Mouse (Mus musculus): Measurements from ENCODE around the gene Gm614.

Gm614 gene

GRCm38 (mm10) chrX:101263892-101264291 lies at the start of gene Gm614:
Gene Gm614, minus strand, starts transcription at chrX:101263992.
- in situ Hi-C loops (cut with MboI, MseI): loop anchor here (25.0 kb wide), 1 partner anchor 502 kb away; the partner anchor contains the start of gene Dlg3

DNA sequence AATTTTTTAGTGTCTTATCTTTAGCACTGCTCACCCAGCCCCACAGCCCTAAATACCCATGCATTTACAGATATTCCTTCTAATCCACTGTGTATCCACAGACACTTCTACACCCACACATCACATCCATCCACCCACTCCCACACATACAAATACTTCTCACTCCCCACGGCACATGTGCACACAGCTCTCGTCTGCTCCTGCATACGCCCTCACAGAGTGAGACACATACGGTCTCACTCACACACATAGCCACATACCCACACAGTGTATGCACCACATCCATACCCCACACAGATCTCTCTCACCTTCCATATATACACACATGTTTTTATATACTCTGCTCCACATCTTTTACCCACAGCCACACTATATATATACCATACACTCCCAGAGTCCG lies 45.5 kb upstream of the Gm614 start:
- in situ Hi-C loops (cut with MboI, MseI): no loop called here

GRCm38 (mm10) chrX:101304646-101305045 lies 40.9 kb upstream of the Gm614 start:
- in situ Hi-C loops (cut with MboI, MseI): no loop called here

DNA sequence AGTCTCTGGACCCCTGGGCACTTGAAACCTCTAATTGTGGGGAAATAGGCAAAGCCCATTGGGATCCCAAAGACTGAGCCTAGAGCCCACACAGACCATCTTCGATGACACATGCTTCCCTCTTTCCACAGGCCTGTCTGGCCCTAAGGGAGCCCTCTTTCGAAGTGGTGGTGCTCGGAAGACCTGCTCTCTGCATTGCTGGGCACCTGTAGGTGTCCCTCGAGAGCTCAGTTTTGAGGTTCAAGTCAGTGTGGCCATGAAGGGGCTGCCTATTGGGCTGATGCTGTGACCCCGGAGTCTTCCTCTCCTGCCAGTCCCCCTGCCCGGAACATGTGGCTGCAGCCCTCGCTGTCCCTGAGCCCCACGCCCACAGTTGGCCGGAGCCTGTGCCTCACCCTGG lies 37.9 kb upstream of the Gm614 start:
- in situ Hi-C loops (cut with MboI, MseI): no loop called here

GRCm38 (mm10) chrX:101300427-101301030 lies 36.7 kb upstream of the Gm614 start:
- in situ Hi-C loops (cut with MboI, MseI): no loop called here

- in situ Hi-C loops (cut with MboI, MseI): no loop called here
These were observed 36.0 kb upstream of the Gm614 start for GRCm38 (mm10) chrX:101299473-101300426.

- in situ Hi-C loops (cut with MboI, MseI): no loop called here
These were observed 35.3 kb upstream of the Gm614 start, which contains the start of gene Nlgn3 for GRCm38 (mm10) chrX:101299055-101299454. Gene Nlgn3, plus strand, starts transcription at chrX:101299168.

- in situ Hi-C loops (cut with MboI, MseI): no loop called here
These were observed 26.3 kb upstream of the Gm614 start for GRCm38 (mm10) chrX:101290111-101290510.

DNA sequence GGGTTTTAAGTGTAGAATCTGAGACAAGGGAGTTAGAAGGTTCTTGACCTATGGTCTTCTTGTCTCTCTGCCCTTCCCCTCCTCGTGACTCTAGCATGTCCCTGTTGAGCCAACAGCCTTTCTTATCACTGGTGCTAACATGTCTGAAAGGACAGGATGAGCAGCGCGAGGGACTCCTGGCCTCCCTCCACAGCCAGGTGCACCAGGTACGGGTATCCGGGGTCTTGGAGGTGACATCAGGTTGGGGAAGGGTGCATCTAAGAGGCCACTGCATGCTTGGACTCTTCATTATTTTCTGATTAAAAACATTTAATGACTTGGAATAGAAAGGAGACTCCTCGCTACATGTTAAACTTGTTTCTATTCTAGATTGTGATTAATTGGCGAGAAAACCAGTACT lies 25.2 kb upstream of the Gm614 start:
- in situ Hi-C loops (cut with MboI, MseI): no loop called here

GRCm38 (mm10) chrX:101288432-101288831 lies 24.6 kb upstream of the Gm614 start:
- in situ Hi-C loops (cut with MboI, MseI): no loop called here

- in situ Hi-C loops (cut with MboI, MseI): no loop called here
These were observed 23.8 kb upstream of the Gm614 start for GRCm38 (mm10) chrX:101287543-101287942.

DNA sequence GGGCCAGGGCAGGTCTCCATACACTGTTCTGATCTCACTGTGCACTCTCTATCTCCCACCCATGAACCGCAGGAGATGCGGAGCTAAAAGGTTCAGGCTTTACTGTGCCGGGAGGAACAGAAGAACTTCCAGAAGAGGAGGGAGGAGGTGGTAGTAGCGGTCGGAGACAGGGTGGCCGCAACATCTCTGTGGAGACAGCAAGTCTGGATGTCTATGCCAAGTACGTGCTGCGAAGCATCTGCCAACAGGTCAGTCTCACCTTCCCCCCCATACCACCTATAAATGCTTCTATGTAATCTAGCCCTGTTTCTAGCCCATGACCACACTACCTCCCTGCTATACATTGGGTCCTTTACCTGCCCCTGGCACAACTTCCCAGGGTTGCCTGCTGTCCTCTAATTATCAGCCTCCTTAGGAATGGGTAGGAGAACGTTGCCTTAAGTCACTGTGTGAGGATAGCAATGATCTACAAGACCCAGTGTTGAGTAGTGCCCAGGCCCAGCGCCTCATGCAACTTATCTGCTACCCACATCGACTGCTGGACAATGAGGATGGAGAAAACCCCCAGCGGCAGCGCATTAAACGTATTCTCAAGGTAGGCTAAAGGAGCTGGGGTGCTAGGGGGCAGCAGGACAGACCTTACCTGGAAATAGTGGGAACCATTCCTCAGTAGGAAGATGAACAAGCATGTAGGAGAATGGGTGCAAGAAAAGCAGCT lies 22.3 kb upstream of the Gm614 start:
- in situ Hi-C loops (cut with MboI, MseI): no loop called here

- in situ Hi-C loops (cut with MboI, MseI): no loop called here
These were observed 21.7 kb upstream of the Gm614 start for GRCm38 (mm10) chrX:101285534-101285933.

GRCm38 (mm10) chrX:101282813-101283212 lies 19.0 kb upstream of the Gm614 start:
- in situ Hi-C loops (cut with MboI, MseI): loop anchor here (5.0 kb wide), 1 partner anchor 76 kb away; no protein-coding TSS in a partner anchor

GRCm38 (mm10) chrX:101273875-101274738 lies 10.3 kb upstream of the Gm614 start, which contains the start of gene Med12:
Gene Med12, plus strand, starts transcription at chrX:101274030.
- in situ Hi-C loops (cut with MboI, MseI): loop anchor here (25.0 kb wide), 1 partner anchor 512 kb away; the partner anchor contains the start of gene Dlg3

- in situ Hi-C loops (cut with MboI, MseI): loop anchor here (25.0 kb wide), 1 partner anchor 511 kb away; the partner anchor contains the start of gene Dlg3
These were observed 9.6 kb upstream of the Gm614 start for GRCm38 (mm10) chrX:101273410-101273809.

GRCm38 (mm10) chrX:101268755-101269124 lies 4.9 kb upstream of the Gm614 start, which contains the start of gene Gm20489:
Gene Gm20489, minus strand, starts transcription at chrX:101269023.
- in situ Hi-C loops (cut with MboI, MseI): loop anchor here (25.0 kb wide), 1 partner anchor 506 kb away; the partner anchor contains the start of gene Dlg3

GRCm38 (mm10) chrX:101268025-101268754 lies 4.4 kb upstream of the Gm614 start, which contains the start of gene Il2rg:
Gene Il2rg, minus strand, starts transcription at chrX:101268255.
- in situ Hi-C loops (cut with MboI, MseI): loop anchor here (25.0 kb wide), 1 partner anchor 506 kb away; the partner anchor contains the start of gene Dlg3

DNA sequence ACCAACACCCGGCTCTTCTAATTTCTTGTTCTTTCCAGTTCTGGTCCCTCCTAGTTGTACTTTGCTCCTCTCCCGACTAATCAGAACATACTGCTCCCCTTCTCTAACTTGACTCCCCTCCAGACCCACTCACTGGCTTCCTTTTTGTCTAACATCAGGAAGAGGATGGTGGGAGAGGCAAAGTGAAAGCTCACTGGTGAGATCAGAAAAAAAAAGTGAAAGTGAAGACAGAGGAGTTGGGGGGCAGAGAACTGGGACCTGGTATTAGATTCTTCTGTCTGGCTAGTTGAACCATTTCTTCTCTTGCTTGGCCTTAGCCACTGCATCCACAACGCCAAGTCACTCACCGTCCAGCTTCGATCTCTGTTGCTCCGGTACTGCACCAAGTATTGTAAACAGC lies 2.8 kb upstream of the Gm614 start:
- in situ Hi-C loops (cut with MboI, MseI): loop anchor here (25.0 kb wide), 1 partner anchor 504 kb away; the partner anchor contains the start of gene Dlg3
